In genomic region chr4:120406639-120407273, GRCm38 (mm10) we compare ENCODE assay signal across 9 mouse cellular contexts. TPM values are rescaled to one million over a fixed set of nuclear protein-coding genes. Genes with fewer than 3 reads are reported as not detected.
DNase-seq lines count a peak whose midpoint lies in the region; ATAC-seq and TF ChIP-seq lines count a peak whose summit lies in the region.
"Had no signal": no experiment of that assay in that cellular context is flagged by ENCODE, and none has a peak within 500 bp of the region (broad histone marks: within the 10 kb centered on the region; RNA-seq: fewer than 3 reads in every experiment).

No protein-coding gene starts in this region.

- in situ Hi-C loops in CH12.LX (cut with MboI; ENCODE audit: low pct_ligation_motif_present, low pct_unique_long_range_greater_than_20kb, low sequenced_read_pairs), result no loop called here

- no peak overlapping the region for H3K27ac ChIP-seq in heart, embryonic 11.5 days (ENCODE audit: low read depth, low read length)
- no peak overlapping the region for H3K27ac ChIP-seq in CH12.LX (ENCODE audit: insufficient read depth, low read depth)
- H3K27ac ChIP-seq in forebrain, embryonic 15.5 days (replicated peaks), result peak overlapping the region; percentile 92
- H3K27ac ChIP-seq in liver, embryonic 16.5 days (ENCODE audit: low read length), result no peak overlapping the region

- no peak for DNase-seq in heart, postnatal 36 days
- no peak for DNase-seq in CH12.LX (ENCODE audit: extremely low read depth)
- DNase-seq in spleen, postnatal 10 days (ENCODE audit: low spot score in 2 of 2), result no peak
- DNase-seq in frontal cortex, adult 2 months (ENCODE audit: extremely low spot score in 1 of 2, low spot score in 1 of 2), result no peak
- DNase-seq in gastrocnemius, postnatal 4 days (ENCODE audit: low spot score in 2 of 2), result no peak
- DNase-seq: lung, postnatal 10 days had no signal

- peaks cover 15% of the 10 kb centered on the region for H3K4me1 ChIP-seq in heart, embryonic 11.5 days (ENCODE audit: control insufficient read depth, insufficient read depth, low read length)
- peaks cover 0 to 25% of the 10 kb centered on the region in 2 experiments; a peak in 2 of 4 replicates for H3K4me1 ChIP-seq in CH12.LX (ENCODE audit: control insufficient read depth in 1 of 2, insufficient read depth in 2 of 2)
- peaks cover 30% of the 10 kb centered on the region for H3K4me1 ChIP-seq in forebrain, embryonic 15.5 days
- peaks cover 19% of the 10 kb centered on the region for H3K4me1 ChIP-seq in liver, embryonic 16.5 days (ENCODE audit: control insufficient read depth, low read depth, low read length)

- H3K36me3 ChIP-seq in heart, embryonic 11.5 days (ENCODE audit: control insufficient read depth, insufficient read depth, low read length), result no peaks in the 10 kb centered on the region
- no peaks in the 10 kb centered on the region for H3K36me3 ChIP-seq in CH12.LX (replicated peaks in 1 of 2; ENCODE audit: control insufficient read depth in 1 of 2, insufficient read depth in 1 of 2, low read length in 1 of 2)
- H3K36me3 ChIP-seq in forebrain, embryonic 15.5 days, result no peaks in the 10 kb centered on the region
- H3K36me3 ChIP-seq in liver, embryonic 16.5 days (ENCODE audit: control insufficient read depth, insufficient read depth), result no peaks in the 10 kb centered on the region

- H3K27me3 ChIP-seq in heart, embryonic 11.5 days (ENCODE audit: control insufficient read depth, insufficient read depth, low read length), result no peaks in the 10 kb centered on the region
- H3K27me3 ChIP-seq in CH12.LX (replicated peaks), result peaks cover 5% of the 10 kb centered on the region
- no peaks in the 10 kb centered on the region for H3K27me3 ChIP-seq in forebrain, embryonic 15.5 days
- no peaks in the 10 kb centered on the region for H3K27me3 ChIP-seq in liver, embryonic 16.5 days (ENCODE audit: control insufficient read depth, insufficient read depth, low read depth, low read length)

- no peak for TF ChIP-seq EP300 in CH12.LX (IDR thresholded peaks at IDR 0.05; ENCODE audit: low read length)

- no peak for ATAC-seq in heart, embryonic 11.5 days (replicated peaks; ENCODE audit: insufficient number of reproducible peaks, low FRiP score, low TSS enrichment)
- ATAC-seq in forebrain, embryonic 15.5 days (replicated peaks), result no peak
- ATAC-seq in liver, embryonic 16.5 days (ENCODE audit: low read depth), result no peak

- WGBS in heart, embryonic 11.5 days (ENCODE audit: insufficient replicate concordance), result 53% methylated on average over 3 of the region's 3 CpGs
- 43% methylated on average over 3 of the region's 3 CpGs for WGBS in forebrain, embryonic 15.5 days
- WGBS in liver, embryonic 16.5 days (ENCODE audit: insufficient replicate concordance), result 23% methylated on average over 3 of the region's 3 CpGs

- dilution Hi-C loops in CH12.LX (cut with MboI; ENCODE audit: extremely low pct_ligation_motif_present, extremely low pct_unique_long_range_greater_than_20kb, low sequenced_read_pairs), result no loop called here

- peaks cover 4% of the 10 kb centered on the region; the same call in 1 of the 2 replicates for H3K79me2 ChIP-seq in CH12.LX (replicated peaks; ENCODE audit: control insufficient read depth, extremely low read depth, insufficient read depth, poor library complexity, severe bottlenecking)

- H3K4me3 ChIP-seq in heart, embryonic 11.5 days (ENCODE audit: low read depth, low read length), result peak overlapping the region; percentile 98
- peak overlapping the region in 2 of 3 experiments; percentile 57 to 85 for H3K4me3 ChIP-seq in CH12.LX (replicated peaks in 1 of 3; ENCODE audit: low read depth in 2 of 3, low read length in 2 of 3, poor library complexity in 1 of 3)
- H3K4me3 ChIP-seq in forebrain, embryonic 15.5 days, result peak overlapping the region; percentile 98
- peak overlapping the region; percentile 97 for H3K4me3 ChIP-seq in liver, embryonic 16.5 days (ENCODE audit: low read depth, low read length)

- intact Hi-C loops in heart, postnatal 36 days (cut with DNase I), result loop anchor here (5.0 kb wide), 1 partner anchor 166 kb away; the partner anchor contains the start of gene Ctps

- TF ChIP-seq RAD21 in CH12.LX (IDR thresholded peaks at IDR 0.05; ENCODE audit: low read depth, low read length), result no peak

- peak overlapping the region; percentile 74 for H3K4me2 ChIP-seq in heart, embryonic 11.5 days
- H3K4me2 ChIP-seq in CH12.LX (ENCODE audit: insufficient read depth, low read depth, poor library complexity, severe bottlenecking), result peak overlapping the region; percentile 99
- H3K4me2 ChIP-seq in forebrain, embryonic 15.5 days (replicated peaks), result peak overlapping the region; percentile 48
- peak overlapping the region; percentile 70 for H3K4me2 ChIP-seq in liver, embryonic 16.5 days (ENCODE audit: low read depth, low read length)

- no peak for TF ChIP-seq POLR2A in CH12.LX (IDR thresholded peaks at IDR 0.05; ENCODE audit: low read depth, low read length)

- H3K9ac ChIP-seq in heart, embryonic 11.5 days (ENCODE audit: low read depth, low read length), result peak overlapping the region; percentile 99
- H3K9ac ChIP-seq in CH12.LX (ENCODE audit: insufficient read depth, low read depth), result 0 out of 2 replicates have a peak overlapping the region, but pooled peaks have one; percentile 82
- H3K9ac ChIP-seq in forebrain, embryonic 15.5 days (replicated peaks), result peak overlapping the region; percentile 99
- H3K9ac ChIP-seq in liver, embryonic 16.5 days (ENCODE audit: low read depth, low read length), result no peak overlapping the region

- TF ChIP-seq CTCF in CH12.LX (conservative IDR thresholded peaks at IDR 0.05 in 1 of 2, IDR thresholded peaks at IDR 0.05 in 1 of 2; ENCODE audit: low read depth in 2 of 2, low read length in 2 of 2), result no peak

- H3K9me3 ChIP-seq in heart, embryonic 11.5 days (replicated peaks; ENCODE audit: control insufficient read depth, low read length), result no peaks in the 10 kb centered on the region
- no peaks in the 10 kb centered on the region for H3K9me3 ChIP-seq in CH12.LX (replicated peaks; ENCODE audit: low read length)
- no peaks in the 10 kb centered on the region for H3K9me3 ChIP-seq in forebrain, embryonic 15.5 days
- H3K9me3 ChIP-seq in liver, embryonic 16.5 days (replicated peaks; ENCODE audit: control insufficient read depth, low read length), result no peaks in the 10 kb centered on the region

TF ChIP-seq in CH12.LX, 34 proteins besides CTCF, POLR2A, EP300 and RAD21:
- TF ChIP-seq MAZ (IDR thresholded peaks at IDR 0.05; ENCODE audit: low read depth, low read length) (no peak), NRF1 (IDR thresholded peaks at IDR 0.05; ENCODE audit: low read depth, low read length) (no peak), CHD1 (IDR thresholded peaks at IDR 0.05; ENCODE audit: low read depth, low read length) (no peak), MAX (IDR thresholded peaks at IDR 0.05; ENCODE audit: low read length) (no peak), JUND (conservative IDR thresholded peaks at IDR 0.05; ENCODE audit: low read depth, low read length) (no peak), SMC3 (IDR thresholded peaks at IDR 0.05; ENCODE audit: low read depth, low read length) (no peak), GABPA (IDR thresholded peaks at IDR 0.05; ENCODE audit: insufficient replicate concordance, low read depth, low read length) (no peak)

RNA-seq across cellular contexts. Expression of gene Scmh1, which starts 1.7 kb away (rescaled TPM):
- polyA plus RNA-seq in heart, embryonic 11.5 days (2014; fragmentation: Nextera tagmentation; extraction: Ambion mirVana), result 67.0 and 72.9 TPM in 2 replicates
- 10 to 100 TPM; 56.4 to 59.8 TPM for total RNA-seq in heart, postnatal 36 days (2021)
- total RNA-seq in CH12.LX (2012; rRNA removed) (3.5 and 3.8 TPM in 2 replicates), CH12.LX (2014; rRNA removed) (1.6 and 3.2 TPM in 2 replicates)
- polyA plus RNA-seq in CH12.LX (2012; ENCODE audit: insufficient read length, low read depth), result 19.2 and 24.0 TPM in 2 replicates
- 65.8 and 72.4 TPM in 2 replicates for polyA plus RNA-seq in forebrain, embryonic 15.5 days (2015; fragmentation: Nextera tagmentation; extraction: Ambion mirVana)
- polyA plus RNA-seq in liver, embryonic 16.5 days (2015; fragmentation: Nextera tagmentation; extraction: Ambion mirVana), result 9.6 and 10.1 TPM in 2 replicates
- 93.0 and 95.1 TPM in 2 replicates for polyA plus RNA-seq in frontal cortex, adult 2 months (2012; rRNA removed)
- total RNA-seq in gastrocnemius, postnatal 4 days (2021), result 10 to 100 TPM; 45.8 to 51.2 TPM

Comparison
In these comparisons a context has a peak if more than half of its experiments do, and no peak if none do; other contexts are left out.
1. H3K4me2 ChIP-seq: peak in every context shown above with its lines; median percentile 99 in CH12.LX; 74 in heart, embryonic 11.5 days; 70 in liver, embryonic 16.5 days; 48 in forebrain, embryonic 15.5 days.